Mouse (Mus musculus): ENCODE data around the gene Brf1.

The Brf1 gene

DNA sequence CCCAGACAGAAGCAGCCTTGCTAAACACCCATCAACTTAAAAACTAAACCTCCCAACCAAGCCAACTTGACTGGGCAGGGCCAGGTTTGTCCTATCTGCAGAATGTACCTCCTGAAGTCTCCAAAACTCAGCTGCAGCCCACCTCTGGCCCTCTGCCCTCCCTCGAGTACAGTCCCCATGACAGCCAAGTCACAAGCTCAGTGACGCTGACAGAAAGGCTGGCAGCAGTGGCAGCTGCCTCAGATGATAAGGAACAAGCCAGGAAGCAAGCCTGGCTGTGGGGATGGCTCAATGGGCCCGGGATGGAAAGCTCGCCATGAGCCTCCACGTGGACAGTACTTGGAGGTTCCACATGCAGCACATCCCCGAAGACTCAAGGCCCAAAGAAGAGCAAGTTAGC, 30.9 kb downstream of the Brf1 start:
- no peak for DNase-seq

DNA sequence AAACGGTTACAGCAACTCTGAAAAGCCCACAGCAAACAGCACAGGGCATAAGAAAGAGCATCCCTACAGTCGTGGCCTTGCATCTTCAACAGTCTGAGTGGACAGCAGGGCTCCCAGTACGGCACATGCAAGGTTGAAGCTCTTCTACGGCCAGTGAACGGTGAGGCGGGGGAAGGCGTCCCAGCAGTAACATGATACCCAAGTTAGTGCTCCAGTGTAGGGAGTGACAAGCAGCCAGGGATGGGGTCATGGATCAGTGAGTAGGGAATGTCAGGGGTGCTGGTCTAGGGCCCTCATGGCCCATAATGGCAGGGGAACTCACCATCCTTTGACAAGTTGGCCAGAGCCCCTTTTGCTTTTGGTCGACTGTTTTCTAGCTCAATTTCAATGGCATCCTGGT, 31.6 kb downstream of the Brf1 start:
- DNase-seq, result no peak

DNA sequence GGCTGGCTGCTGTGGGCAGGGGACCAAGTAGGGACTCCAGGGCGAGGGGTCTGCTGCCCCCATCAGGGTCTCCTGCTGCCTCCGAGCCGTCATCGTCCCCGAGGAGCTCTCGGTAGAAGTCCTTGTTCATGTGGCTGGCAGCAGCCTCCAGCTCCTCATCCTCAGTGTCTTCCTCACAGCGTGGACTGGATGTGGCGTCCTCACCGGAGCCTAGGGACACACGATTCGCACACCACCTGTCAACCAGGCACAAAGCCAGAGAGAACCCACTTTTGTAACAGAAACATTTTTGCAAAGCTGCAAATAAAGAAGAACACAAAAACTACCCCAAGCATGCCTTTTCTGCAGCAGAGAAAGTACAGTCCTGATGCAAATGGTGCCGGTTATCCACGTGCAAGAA, 34.7 kb downstream of the Brf1 start:
- DNase-seq, result no peak

DNA sequence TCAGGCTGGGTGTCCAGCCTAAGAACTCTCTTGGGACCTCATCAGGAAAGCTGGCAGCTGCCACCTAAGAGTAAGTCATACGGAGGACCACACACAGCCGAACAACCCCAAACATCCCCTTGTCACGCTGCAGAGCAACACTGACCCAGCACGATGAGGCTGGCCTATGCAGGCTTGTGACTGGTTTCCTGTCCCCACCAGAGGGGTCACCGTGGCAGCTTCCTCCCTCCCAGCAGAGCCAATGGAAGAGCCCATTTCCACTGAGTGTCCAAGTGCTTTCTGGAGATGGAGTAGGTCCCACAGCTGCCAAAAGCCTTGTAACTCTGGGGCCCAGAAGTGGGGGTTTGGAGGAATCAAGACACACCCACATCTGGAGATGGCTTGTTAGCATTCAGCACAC, 38.6 kb downstream of the Brf1 start:
- no peak for DNase-seq

DNA sequence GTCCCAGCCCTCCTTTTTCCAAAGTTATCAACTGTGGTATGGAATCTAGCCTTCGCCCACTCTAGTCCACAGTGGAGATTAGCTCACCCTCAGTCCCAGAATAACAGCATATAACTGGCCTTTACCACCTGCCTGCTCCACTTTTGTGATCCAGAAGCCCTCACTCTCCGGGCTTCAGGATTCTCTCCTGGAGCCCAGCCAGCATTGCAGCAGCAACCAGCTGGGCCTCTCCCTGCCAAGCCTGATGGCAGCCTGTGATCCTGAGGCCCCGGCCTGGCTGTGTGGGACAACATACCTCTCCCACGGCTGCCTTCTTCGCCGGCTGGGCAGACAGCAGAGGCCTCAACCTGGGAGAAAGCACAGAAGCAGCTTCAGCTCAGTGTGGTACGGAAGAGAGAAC, 39.1 kb downstream of the Brf1 start:
- no peak for DNase-seq

DNA sequence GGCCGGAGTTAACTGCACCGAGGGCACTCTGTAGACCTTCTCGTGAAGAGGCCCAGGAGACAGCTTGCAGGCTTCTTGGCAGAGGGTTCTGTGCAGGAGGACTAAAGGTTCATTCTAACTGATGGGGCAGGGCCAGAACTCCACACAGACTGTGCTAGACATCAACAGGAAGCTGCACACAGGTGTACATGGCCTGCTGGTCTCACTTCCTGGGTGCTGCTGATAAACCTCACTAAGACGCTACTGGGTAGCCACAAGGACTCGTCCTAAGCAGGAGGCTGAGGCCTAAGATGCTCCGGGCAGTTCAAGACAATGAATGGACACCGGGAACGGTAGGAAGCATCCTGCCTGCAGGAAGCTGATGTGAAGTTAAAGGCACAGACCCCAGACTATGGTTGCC, 41.1 kb downstream of the Brf1 start:
- DNase-seq, result no peak

DNA sequence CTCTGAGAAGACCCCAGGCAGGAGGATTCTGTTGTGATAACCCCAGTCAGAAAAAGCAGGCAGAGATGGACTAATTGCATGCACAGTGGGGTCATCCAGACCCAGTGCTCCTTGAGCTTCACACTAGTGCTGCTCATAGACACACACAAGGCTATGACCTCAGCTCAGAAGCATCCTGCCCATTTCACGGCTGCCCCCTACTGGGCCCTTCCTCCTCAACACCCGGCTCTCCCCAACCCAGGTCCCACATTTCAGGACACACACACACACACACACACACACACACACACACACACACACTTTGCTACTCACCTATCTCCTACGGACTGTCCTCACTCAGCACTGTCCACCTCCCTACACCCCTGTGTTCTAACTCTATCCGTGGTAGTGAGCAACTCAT, 42.2 kb downstream of the Brf1 start:
- DNase-seq, result peak; percentile 39 to 43

DNA sequence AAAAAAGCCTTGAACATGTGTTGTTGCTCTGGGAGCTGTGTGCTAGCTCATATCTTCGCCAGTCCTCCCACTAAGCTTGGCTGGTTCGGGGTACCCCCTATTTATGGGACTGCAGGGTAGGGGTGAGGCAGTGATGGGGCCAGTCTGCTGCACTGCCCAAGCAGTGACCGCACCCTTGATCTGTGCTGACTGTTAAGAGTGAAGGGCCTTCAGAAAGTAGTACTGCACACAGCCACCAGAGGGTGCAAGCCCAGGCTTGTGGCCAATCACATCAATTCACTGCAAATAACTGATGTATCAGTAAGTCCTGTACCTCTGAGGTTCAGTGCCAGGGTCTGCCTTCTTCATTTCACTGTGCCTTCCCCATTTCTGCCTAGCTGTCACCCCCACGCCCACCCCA, 44.7 kb downstream of the Brf1 start:
- DNase-seq, result peak; percentile 80 to 83

DNA sequence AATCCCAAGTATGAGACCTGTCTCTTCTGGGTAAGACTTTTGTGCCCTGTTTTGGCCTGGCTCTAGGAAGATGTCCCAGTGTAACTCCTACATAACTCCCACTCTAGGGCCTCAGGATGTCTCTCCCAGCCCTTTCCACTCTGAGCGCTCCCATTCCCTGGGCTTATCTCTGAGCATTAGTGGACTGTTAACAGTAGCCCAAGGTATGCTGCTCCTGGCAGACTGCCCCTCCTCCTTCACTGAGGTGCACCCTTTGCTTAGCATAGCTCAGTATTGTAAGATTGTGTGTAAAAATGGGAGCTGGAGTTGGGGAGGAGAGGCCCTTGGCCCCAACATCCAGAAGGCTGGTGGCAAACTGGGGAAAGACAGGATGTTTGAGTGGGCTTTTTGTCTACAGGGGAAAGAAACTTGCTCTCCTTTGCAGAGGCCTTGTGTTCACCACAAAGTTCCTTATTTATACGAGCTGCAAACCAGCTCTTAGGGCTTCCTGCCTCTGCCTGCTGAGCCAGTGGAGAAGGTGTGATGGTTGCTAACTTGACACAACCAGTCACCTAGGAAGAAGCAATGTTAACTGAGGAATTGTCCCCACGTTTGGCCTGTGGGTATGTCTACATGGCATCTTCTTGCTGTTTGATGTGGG, 47.5 kb downstream of the Brf1 start:
- DNase-seq, result no peak

DNA sequence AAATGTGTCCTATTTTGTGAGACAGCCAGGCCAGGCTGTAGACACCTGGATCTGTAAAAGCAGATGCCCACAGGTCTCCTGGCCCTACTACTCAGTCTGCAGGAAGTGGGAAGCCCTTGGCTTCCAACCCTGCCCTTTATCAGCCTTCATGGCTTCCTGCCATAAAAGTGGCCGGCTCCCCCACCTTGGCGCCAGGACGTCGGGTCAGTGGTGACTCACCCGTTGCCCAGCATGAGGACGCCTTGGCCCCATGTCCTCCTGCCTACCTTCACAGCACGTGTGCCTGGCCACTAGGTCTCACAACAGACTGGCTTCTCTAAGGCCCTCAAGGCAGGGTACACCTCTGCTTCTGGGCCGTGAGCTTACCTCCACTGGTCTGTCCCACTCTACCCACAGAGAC, 48.1 kb downstream of the Brf1 start:
- no peak for DNase-seq

DNA sequence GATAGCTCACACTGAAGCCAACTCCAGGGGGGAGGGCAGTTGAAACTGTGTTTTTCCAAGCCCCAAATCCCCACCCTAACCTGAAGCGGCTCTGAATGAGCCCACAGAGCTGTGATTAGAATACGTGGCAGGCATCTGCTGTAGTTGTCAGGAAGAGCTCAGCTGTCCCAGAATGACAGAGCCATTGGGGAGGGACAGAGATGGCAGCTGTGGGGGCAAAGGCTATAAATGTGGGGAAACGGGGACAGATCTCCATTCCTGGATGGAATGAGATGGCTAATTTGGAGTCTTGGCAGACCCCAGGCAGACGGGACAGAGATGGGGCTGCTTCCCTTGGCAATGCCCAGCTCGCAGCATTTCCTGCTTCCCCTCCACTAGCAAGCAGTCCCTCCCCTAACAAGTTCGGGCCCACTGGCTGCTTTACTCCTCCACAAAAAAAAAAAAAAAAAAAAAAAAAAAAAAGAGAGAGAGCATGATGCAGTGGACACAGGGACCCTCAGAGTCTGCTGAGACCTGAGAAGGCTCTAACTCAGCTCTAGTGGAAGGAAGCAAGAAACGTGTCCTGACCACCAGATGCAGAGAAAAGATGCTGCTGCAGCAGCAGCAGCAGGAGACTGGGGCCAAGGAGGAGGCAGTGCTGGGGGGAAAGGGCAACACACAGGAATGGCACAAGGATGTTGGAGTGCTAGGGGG, 49.2 kb downstream of the Brf1 start:
- DNase-seq, result no peak

DNA sequence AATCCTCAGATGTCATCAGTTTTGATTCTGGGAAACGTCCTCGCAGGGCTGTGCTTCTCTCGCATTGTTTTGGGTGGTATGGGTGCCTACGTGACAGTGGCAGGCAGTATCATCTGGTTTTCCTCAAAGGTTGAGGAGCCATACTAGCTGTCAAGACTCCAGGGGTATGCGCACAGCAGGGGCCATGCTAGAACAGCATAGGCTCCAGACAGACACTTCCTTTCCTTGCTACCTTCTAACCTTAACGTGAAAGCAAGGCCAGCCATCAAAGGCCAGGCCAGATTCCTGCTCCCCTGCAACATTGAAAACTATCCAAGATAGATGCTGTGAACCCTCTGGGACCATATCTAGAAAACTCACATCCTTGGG, 49.8 kb downstream of the Brf1 start:
- DNase-seq, result no peak

DNA sequence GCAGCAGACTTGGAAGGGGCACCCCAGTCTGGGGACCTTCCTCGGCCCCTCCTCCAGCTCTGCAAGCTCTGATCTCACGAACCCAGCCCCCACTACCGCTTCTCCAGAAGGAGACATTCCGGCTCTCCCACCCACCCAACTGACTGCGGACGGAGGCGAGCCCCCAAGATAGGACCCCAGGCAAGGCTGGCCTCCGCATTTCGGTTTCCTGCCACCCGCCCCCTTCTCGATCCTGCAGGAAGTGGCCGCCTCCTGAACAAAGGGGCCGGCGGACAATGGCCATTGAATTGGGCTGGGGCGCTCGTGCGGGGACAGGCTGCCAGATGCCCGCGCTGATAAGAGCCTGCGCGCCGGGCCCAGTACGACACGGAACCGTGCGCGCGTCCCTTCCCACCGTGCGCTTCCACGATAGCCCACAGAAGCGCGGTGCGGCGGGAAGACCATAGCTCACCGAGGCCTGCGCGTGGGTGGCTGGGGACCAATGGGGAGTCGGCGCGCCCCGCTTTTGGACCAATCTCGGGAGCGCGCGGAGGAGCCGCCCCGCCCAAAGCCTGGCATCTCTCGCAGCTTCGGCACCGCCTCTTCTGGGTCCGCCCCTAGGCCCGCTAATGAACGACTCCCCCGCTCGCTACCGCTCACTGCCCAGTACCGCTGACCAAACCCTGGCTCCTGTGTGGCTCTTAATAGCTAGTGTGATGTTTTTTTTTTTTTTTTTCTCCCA, 50.3 kb downstream of the Brf1 start:
- peak; percentile 69 to 70 for DNase-seq

DNA sequence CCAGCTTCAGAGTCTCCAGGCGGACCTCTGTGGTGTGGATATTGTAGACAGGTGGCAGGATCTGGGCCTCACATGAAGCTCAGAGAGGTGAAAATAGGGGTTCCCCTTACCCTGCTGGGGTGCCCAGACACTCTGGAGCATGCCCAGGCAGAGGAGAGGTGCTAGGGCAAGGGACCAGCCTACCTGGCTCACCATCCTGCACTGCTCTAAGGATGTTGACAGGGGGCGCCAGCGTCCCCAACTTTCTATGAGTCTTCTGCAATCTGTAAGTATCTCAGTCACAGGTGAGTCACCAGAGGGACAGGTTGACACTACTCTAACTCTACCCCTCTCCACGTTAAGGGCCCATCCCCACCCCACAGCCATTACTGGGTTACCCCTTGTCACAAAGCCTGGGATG, 53.2 kb downstream of the Brf1 start:
- peak; percentile 60 to 62 for DNase-seq

DNA sequence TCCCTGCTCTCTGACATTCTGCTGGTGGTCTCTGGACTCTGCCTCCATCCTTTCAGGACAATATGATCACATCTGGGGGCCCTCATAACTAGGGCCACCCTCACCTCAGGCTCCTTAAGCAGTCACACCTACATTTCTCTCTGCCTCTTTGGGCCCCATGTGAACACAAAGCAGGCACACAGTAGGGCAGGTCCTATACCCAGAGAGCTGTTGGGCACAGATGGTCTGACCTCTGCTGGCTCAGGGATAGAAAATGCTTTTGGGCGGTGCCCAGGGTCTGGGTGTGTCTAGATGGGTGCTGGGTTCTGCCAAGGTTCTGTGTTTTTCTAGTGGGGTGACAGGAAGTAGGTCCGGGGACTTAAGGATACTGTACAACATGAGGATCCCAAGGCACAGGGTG, 56.8 kb downstream of the Brf1 start:
- DNase-seq, result no peak

DNA sequence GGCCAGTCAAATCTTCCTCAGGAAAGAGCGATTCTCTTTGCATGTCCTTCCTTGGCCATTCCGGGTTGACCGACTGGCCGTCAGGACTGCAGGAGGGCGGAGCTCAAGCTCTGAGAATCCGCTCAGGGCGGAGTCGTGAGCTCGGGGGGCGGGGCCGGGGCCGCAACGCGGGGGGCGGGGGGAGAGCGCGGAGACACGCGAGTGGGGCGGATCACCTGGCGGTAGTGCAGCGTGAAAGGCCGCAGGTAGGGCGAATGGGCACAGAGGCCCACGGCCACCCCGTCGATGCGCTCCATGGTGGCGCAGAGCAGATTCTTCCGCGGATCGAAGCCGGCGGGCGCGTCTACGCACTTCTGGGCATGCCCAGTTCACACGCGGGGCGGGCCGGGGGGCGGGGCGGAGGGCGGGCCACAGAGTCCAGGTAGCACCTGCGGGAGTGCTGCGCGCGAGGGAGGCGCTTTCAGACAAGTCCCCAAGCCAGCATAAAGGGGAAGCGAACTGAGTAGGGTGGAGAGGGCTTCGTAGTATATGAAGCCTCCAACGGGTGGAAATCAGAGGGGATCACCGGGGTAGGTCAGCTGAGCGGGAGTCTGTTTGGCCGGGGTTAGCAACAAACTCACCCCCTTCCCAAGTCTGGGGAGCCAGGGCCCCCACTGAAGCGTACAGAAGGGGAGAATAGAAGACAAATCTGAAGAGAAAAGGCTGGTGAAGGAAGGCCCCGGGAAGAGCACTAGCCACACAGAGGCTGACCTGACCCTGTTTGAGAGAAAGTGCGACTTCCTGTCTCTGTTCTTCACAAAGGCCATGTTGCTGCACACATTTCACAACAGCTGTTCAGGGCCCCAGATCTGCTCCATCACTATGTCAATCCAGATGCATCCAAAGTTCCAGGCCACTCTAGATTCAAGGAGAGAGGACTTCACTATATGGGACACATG, 58.5 kb downstream of the Brf1 start, which contains the start of gene Nudt14:
Gene Nudt14 (minus strand): TSS at position 349 of the 938 bp plus-strand sequence.
- peak; percentile 79 to 84 for DNase-seq

DNA sequence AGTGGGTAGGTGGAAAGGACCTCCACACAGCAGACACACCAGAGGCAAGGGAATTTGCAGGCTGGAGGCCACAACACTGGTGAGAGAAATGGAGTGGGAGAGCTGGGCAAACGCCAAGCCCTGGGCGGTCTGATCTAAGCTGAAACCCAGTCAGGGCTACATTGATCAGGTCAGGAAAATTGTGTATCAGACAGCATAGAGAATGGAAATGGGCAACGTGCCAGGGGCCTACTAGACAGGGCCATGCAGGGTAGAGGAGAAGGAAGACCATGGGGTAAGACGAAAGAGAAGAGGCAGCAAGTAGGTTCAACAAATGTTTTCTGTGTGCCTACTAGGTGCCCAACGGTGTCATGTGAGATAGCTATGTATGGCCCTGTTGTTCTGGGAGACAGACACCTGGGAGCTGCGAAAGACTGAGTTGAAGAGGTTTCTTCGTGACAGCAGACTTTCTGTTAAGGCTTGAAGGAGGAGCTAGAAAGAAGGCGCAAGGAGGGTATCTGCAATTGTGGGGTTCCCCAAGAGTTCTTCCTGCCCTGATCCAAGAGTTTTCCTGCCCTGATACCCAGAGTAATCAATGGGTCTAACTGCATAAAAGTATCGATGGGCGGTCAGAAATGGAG, 59.2 kb downstream of the Brf1 start:
- no peak for DNase-seq

DNA sequence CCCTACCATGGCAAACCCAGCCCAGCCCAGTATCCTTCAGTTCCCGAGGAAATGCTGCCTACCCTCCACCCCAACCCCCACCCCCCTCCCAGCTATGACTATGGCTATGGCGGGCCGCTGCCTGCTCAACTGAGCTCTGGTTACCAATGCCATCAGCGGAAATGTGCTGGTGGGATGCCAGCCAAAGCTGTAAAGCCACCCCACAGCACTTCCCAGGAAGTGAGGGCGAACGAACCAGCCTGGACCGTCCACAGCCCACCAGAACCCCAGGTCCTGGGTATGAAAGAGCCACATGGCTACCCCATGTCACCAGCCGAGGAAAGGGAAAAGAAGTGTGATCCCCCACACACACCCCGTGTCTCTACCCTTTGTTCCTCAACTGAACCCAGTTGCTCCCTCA, 59.8 kb downstream of the Brf1 start:
- DNase-seq, result no peak

DNA sequence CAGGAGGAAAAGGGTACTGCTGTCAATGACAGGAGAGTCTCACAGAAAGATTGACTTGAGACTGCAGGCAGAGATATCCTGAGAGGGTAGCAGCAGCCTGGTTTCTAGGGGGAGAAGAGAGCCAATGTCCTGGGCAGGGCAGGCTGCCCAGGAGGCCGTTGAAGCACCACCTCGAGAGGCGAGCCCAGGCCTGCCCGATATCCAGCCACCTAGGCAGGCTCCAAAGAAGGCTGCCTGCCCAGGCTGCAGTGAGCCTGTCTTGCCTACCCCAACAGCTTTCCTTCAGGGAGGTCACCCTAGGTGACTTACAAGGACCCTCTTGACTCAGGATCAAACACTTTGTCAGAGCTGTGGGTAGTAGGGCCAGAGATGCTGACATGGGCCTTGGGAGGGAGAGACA, 60.3 kb downstream of the Brf1 start:
- DNase-seq, result no peak

DNA sequence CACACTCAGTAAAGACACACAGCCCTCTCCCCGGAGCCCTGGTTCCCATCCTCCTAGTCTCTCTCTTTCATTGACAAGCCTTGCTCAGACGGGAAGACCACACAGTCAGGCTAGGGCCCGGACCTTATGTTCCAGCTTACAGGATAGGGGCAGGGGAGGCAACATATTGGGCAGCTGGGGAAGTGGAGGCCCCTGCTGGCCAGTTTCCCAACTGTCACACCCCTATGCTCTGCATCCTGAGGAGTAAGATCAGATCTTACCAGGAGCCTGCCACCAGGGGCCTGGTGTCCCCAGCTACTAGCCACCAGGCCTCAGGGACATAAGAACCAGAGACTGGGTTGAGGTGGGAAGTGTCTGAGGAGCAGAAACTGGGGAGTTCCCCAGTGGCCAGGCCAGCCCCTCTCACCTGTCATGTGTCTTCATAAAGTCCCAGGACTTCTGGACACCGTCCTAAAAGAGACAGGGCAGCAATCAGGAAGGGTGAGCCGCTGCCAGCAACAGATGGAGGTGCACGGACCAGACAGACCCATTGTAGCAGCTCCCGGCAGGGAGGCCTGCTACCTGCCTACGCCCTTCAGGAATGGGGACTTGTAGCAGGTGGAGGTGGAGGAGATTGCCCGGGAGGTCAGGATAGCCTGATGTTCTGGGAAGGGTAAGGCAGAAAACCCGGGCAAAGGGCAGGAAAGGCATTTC, 61.5 kb downstream of the Brf1 start:
- no peak for DNase-seq

DNA sequence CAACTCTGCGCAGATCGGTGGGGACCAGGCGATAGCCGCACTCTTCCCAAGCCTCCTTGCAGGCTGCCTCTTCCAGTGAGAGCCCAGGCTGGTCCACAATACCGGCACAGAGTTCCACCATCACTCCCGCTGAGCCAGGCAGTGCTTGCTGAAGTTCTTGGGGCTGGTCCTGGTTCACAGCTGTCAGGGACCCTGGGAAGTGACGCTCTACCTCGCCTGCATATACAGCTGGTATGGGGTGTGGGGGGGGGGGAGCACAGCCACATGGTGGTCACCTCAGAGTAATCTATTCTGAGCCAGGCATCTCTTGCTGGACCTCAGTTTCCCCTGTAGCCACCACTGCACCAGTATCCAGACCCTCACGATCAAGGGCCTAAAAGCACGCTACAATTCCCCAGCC, 62.1 kb downstream of the Brf1 start:
- DNase-seq, result no peak

DNA sequence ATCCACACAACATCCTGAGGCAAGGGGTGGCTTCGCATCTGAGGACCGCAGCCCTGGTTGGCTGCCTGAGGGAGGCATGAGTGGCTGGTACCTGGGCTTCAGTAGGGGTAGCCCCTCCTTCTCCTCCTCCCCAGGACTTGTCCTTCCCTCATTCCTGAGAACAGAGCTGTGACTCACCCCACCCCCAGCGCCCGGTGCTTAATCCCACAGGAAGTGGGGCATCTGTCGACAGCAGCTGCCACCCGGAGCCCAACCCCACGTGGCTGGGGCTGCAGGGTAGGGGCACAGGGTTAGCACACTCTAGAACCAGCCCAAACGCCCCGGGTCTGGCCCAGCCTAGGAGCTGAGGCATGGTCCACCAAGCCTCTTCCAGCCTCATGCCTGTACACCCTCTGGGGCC, 62.6 kb downstream of the Brf1 start:
- DNase-seq, result no peak
